8 mouse cellular contexts compared by ENCODE assay signal in the genomic region with DNA sequence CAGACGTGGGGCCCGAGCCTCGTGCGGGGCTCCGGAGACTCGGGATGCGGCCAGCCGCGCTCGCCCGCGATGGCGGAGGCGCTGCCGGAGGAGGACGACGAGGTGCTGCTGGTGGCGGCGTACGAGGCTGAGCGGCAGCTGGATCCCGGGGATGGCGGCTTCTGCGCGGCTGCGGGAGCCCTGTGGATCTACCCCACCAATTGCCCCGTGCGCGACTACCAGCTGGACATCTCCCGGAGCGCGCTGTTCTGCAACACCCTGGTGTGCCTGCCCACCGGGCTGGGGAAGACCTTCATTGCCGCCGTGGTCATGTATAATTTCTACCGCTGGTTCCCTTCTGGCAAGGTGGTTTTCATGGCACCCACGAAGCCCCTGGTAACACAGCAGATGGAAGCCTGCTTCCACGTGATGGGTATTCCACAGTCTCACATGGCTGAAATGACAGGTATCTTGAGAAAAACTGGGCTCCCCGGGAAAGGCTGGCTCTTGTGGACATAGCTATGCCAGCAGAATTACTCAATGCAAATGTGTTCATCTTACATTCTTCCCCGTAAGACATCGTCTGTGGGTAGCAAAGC. TPM values are rescaled to one million over a fixed set of nuclear protein-coding genes. Genes with fewer than 3 reads are reported as not detected.
DNase-seq lines count a peak whose midpoint lies in the region; ATAC-seq and TF ChIP-seq lines count a peak whose summit lies in the region.

No protein-coding gene starts in this region.

- H3K27me3 ChIP-seq in G1E (ENCODE audit: insufficient read depth, low read length) = no peaks in the 10 kb centered on the region
- no peaks in the 10 kb centered on the region for H3K27me3 ChIP-seq in embryonic facial prominence, embryonic 12.5 days
- H3K27me3 ChIP-seq in limb, embryonic 10.5 days (ENCODE audit: low read depth, poor library complexity, severe bottlenecking) = no peaks in the 10 kb centered on the region
- no peaks in the 10 kb centered on the region for H3K27me3 ChIP-seq in neural tube, embryonic 14.5 days (ENCODE audit: control insufficient read depth, insufficient read depth, low read length)

- no peak for TF ChIP-seq CTCF in G1E (IDR thresholded peaks at IDR 0.05; ENCODE audit: low read depth, low read length)

- under 1% methylated on average over 41 of the region's 41 CpGs for WGBS in embryonic facial prominence, embryonic 12.5 days
- under 1% methylated on average over 41 of the region's 41 CpGs for WGBS in limb, embryonic 10.5 days
- under 1% methylated on average over 38 of the region's 41 CpGs for WGBS in neural tube, embryonic 14.5 days

- ATAC-seq in G1E (ENCODE audit: extremely low read depth, insufficient number of reproducible peaks, low FRiP score, poor library complexity, severe bottlenecking) = no peak
- no peak for ATAC-seq in embryonic facial prominence, embryonic 12.5 days (ENCODE audit: insufficient number of reproducible peaks, insufficient read depth, low FRiP score, low TSS enrichment)
- no peak; the same call in 1 of the 2 replicates for ATAC-seq in neural tube, embryonic 14.5 days (ENCODE audit: low read depth)

- H3K9ac ChIP-seq in embryonic facial prominence, embryonic 12.5 days = peak overlapping the region; percentile 86
- peak overlapping the region; percentile 46 for H3K9ac ChIP-seq in neural tube, embryonic 14.5 days (replicated peaks; ENCODE audit: low read depth, low read length)

- no peaks in the 10 kb centered on the region for H3K9me3 ChIP-seq in G1E (replicated peaks)
- H3K9me3 ChIP-seq in embryonic facial prominence, embryonic 12.5 days = no peaks in the 10 kb centered on the region
- H3K9me3 ChIP-seq in limb, embryonic 10.5 days (replicated peaks) = no peaks in the 10 kb centered on the region
- no peaks in the 10 kb centered on the region for H3K9me3 ChIP-seq in neural tube, embryonic 14.5 days (ENCODE audit: control insufficient read depth, low read length)

- H3K4me1 ChIP-seq in G1E (ENCODE audit: insufficient read depth, low read depth, low read length) = peaks cover 57% of the 10 kb centered on the region
- H3K4me1 ChIP-seq in embryonic facial prominence, embryonic 12.5 days = peaks cover 14% of the 10 kb centered on the region
- H3K4me1 ChIP-seq in limb, embryonic 10.5 days = peaks cover 25% of the 10 kb centered on the region
- H3K4me1 ChIP-seq in neural tube, embryonic 14.5 days (ENCODE audit: control insufficient read depth, insufficient read depth, low read length) = peaks cover 24% of the 10 kb centered on the region

- peak overlapping the region; percentile 91 for H3K27ac ChIP-seq in embryonic facial prominence, embryonic 12.5 days
- peak overlapping the region; percentile 96 for H3K27ac ChIP-seq in limb, embryonic 10.5 days
- peak overlapping the region; percentile 67 for H3K27ac ChIP-seq in neural tube, embryonic 14.5 days (ENCODE audit: low read depth, low read length)

- H3K36me3 ChIP-seq in G1E (replicated peaks) = peaks cover 39% of the 10 kb centered on the region
- peaks cover 6% of the 10 kb centered on the region; the same call in 1 of the 2 replicates for H3K36me3 ChIP-seq in embryonic facial prominence, embryonic 12.5 days
- peaks cover 36% of the 10 kb centered on the region for H3K36me3 ChIP-seq in limb, embryonic 10.5 days
- H3K36me3 ChIP-seq in neural tube, embryonic 14.5 days (ENCODE audit: control insufficient read depth, insufficient read depth, low read length) = no peaks in the 10 kb centered on the region

- H3K4me3 ChIP-seq in G1E (ENCODE audit: low read depth, low read length) = peak overlapping the region; percentile 87
- H3K4me3 ChIP-seq in embryonic facial prominence, embryonic 12.5 days = peak overlapping the region; percentile 85
- peak overlapping the region; percentile 93 for H3K4me3 ChIP-seq in limb, embryonic 10.5 days
- H3K4me3 ChIP-seq in neural tube, embryonic 14.5 days (ENCODE audit: low read depth, low read length) = peak overlapping the region; percentile 93

- DNase-seq in kidney, adult 9 months = peak; percentile 10
- no peak for DNase-seq in kidney, postnatal 36 days
- peak; percentile 20 for DNase-seq in G1E (ENCODE audit: low spot score)
- DNase-seq in limb, embryonic 10.5 days (ENCODE audit: low spot score) = no peak
- DNase-seq in thymus, postnatal 4 days = no peak
- DNase-seq in gastrocnemius, adult 8-10 months (ENCODE audit: low spot score in 2 of 2) = no peak

- H3K4me2 ChIP-seq in embryonic facial prominence, embryonic 12.5 days (replicated peaks) = peak overlapping the region; percentile 85
- peak overlapping the region; percentile 60 for H3K4me2 ChIP-seq in neural tube, embryonic 14.5 days (ENCODE audit: low read depth, low read length)

RNA-seq across cellular contexts. Expression of gene Fancm, which starts 0.4 kb away (rescaled TPM):
- 80.0 and 84.1 TPM in 2 replicates for total RNA-seq in G1E (2014; fragmentation: Nextera tagmentation)
- total RNA-seq in G1E (2017) = 51.5 and 68.1 TPM in 2 replicates
- 5.0 and 7.7 TPM in 2 replicates for polyA plus RNA-seq in G1E (2012)
- polyA plus RNA-seq in embryonic facial prominence, embryonic 12.5 days (2016; fragmentation: Nextera tagmentation; extraction: Ambion mirVana) = 14.2 and 16.5 TPM in 2 replicates
- 16.9 and 17.8 TPM in 2 replicates for polyA plus RNA-seq in limb, embryonic 10.5 days (2016; fragmentation: Nextera tagmentation; extraction: Ambion mirVana)
- polyA plus RNA-seq in neural tube, embryonic 14.5 days (2014; fragmentation: Nextera tagmentation; extraction: Ambion mirVana) = 9.3 and 11.4 TPM in 2 replicates
- 1 to 10 TPM in 3 of 4 experiments, under 1 TPM in 1; 0.80 to 4.0 (median 1.8) TPM for total RNA-seq in gastrocnemius, adult 8-10 months (2022)

RNA-seq across cellular contexts. Expression of gene Fkbp3, which starts 2.0 kb away (rescaled TPM):
- 226 and 258 TPM in 2 replicates for total RNA-seq in G1E (2014; fragmentation: Nextera tagmentation)
- total RNA-seq in G1E (2017) = 330 and 370 TPM in 2 replicates
- 92.9 and 305 TPM in 2 replicates for polyA plus RNA-seq in G1E (2012)
- polyA plus RNA-seq in embryonic facial prominence, embryonic 12.5 days (2016; fragmentation: Nextera tagmentation; extraction: Ambion mirVana) = 505 and 538 TPM in 2 replicates
- 645 and 699 TPM in 2 replicates for polyA plus RNA-seq in limb, embryonic 10.5 days (2016; fragmentation: Nextera tagmentation; extraction: Ambion mirVana)
- polyA plus RNA-seq in neural tube, embryonic 14.5 days (2014; fragmentation: Nextera tagmentation; extraction: Ambion mirVana) = 397 and 407 TPM in 2 replicates
- 100 to 1,000 TPM; 151 to 195 (median 179) TPM for total RNA-seq in gastrocnemius, adult 8-10 months (2022)

RNA-seq across cellular contexts. Expression of gene Prpf39, which starts 39.7 kb away (rescaled TPM):
- total RNA-seq in G1E (2014; fragmentation: Nextera tagmentation) (169 and 192 TPM in 2 replicates), G1E (2017) (100 and 122 TPM in 2 replicates)
- 19.7 and 20.7 TPM in 2 replicates for polyA plus RNA-seq in G1E (2012)
- 77.0 and 84.7 TPM in 2 replicates for polyA plus RNA-seq in embryonic facial prominence, embryonic 12.5 days (2016; fragmentation: Nextera tagmentation; extraction: Ambion mirVana)
- polyA plus RNA-seq in limb, embryonic 10.5 days (2016; fragmentation: Nextera tagmentation; extraction: Ambion mirVana) = 55.4 and 69.3 TPM in 2 replicates
- 61.3 and 64.4 TPM in 2 replicates for polyA plus RNA-seq in neural tube, embryonic 14.5 days (2014; fragmentation: Nextera tagmentation; extraction: Ambion mirVana)
- total RNA-seq in gastrocnemius, adult 8-10 months (2022) = 10 to 100 TPM in 3 of 4 experiments, 1 to 10 TPM in 1; 9.4 to 12.3 (median 11.9) TPM

Comparison
In these comparisons a context has a peak if more than half of its experiments do, and no peak if none do; other contexts are left out.
1. DNase-seq: peak in kidney, adult 9 months (single experiment) and G1E (single experiment); none in kidney, postnatal 36 days (0 of 2), limb, embryonic 10.5 days (single experiment), thymus, postnatal 4 days (single experiment) and gastrocnemius, adult 8-10 months (0 of 2).
2. Peak in every context shown above with its lines, with median percentiles within 50 percentile points of each other: H3K4me3 ChIP-seq and H3K27ac ChIP-seq.